Comparison of ENCODE assay signal across 9 mouse cellular contexts in genomic region chr13:74096715-74097363, GRCm38 (mm10). TPM values are rescaled to one million over a fixed set of nuclear protein-coding genes. Genes with fewer than 3 reads are reported as not detected.
DNase-seq lines count a peak whose midpoint lies in the region; ATAC-seq and TF ChIP-seq lines count a peak whose summit lies in the region.
"Had no signal": no experiment of that assay in that cellular context is flagged by ENCODE, and none has a peak within 500 bp of the region (broad histone marks: within the 10 kb centered on the region; RNA-seq: fewer than 3 reads in every experiment).

No protein-coding gene starts in this region.

- no peak overlapping the region for H3K9ac ChIP-seq in ES-E14 (ENCODE audit: insufficient read depth, low read depth, low read length, poor library complexity, severe bottlenecking)
- H3K9ac ChIP-seq in embryonic facial prominence, embryonic 14.5 days (ENCODE audit: low read depth, low read length), result no peak overlapping the region
- H3K9ac ChIP-seq in lung, postnatal 0 days (replicated peaks; ENCODE audit: low read depth), result no peak overlapping the region
- H3K9ac ChIP-seq: liver, embryonic 15.5 days had no signal

- no peaks in the 10 kb centered on the region for H3K9me3 ChIP-seq in ES-E14 (ENCODE audit: control insufficient read depth, insufficient read depth, low read depth, low read length)
- H3K9me3 ChIP-seq in embryonic facial prominence, embryonic 14.5 days (ENCODE audit: control insufficient read depth, low read length), result no peaks in the 10 kb centered on the region
- H3K9me3 ChIP-seq in lung, postnatal 0 days (ENCODE audit: low read length), result no peaks in the 10 kb centered on the region
- H3K9me3 ChIP-seq: liver, embryonic 15.5 days had no signal

- H3K27me3 ChIP-seq in embryonic facial prominence, embryonic 14.5 days (replicated peaks; ENCODE audit: control insufficient read depth, insufficient read depth, low read length), result no peaks in the 10 kb centered on the region
- H3K27me3 ChIP-seq in lung, postnatal 0 days (replicated peaks; ENCODE audit: insufficient read depth, low read length), result no peaks in the 10 kb centered on the region

- TF ChIP-seq EP300 in lung, postnatal 0 days (IDR thresholded peaks at IDR 0.05), result no peak

- in situ Hi-C loops in ES-E14 (cut with MboI; ENCODE audit: low sequenced_read_pairs in 2 of 2, unreplicated experiment in 2 of 2), result no loop called here

- TF ChIP-seq CTCF in lung, postnatal 0 days (IDR thresholded peaks at IDR 0.05), result peak; percentile 78

- WGBS in embryonic facial prominence, embryonic 14.5 days, result 47% methylated on average over 2 of the region's 2 CpGs
- 43% methylated on average over 2 of the region's 2 CpGs for WGBS in lung, postnatal 0 days

- no peaks in the 10 kb centered on the region for H3K36me3 ChIP-seq in ES-E14 (ENCODE audit: control insufficient read depth, insufficient read depth, low read length, poor library complexity, severe bottlenecking)
- no peaks in the 10 kb centered on the region for H3K36me3 ChIP-seq in embryonic facial prominence, embryonic 14.5 days (ENCODE audit: control insufficient read depth, insufficient read depth, low read length)
- no peaks in the 10 kb centered on the region for H3K36me3 ChIP-seq in lung, postnatal 0 days (ENCODE audit: insufficient read depth, low read length)
- H3K36me3 ChIP-seq: liver, embryonic 15.5 days had no signal

- DNase-seq in ES-E14 (ENCODE audit: low read depth, low spot score), result no peak
- peak; percentile 86 for DNase-seq in adrenal gland, postnatal 14 days
- DNase-seq in embryonic facial prominence, embryonic 14.5 days (ENCODE audit: low spot score), result peak; percentile 82
- peak; percentile 36 to 54 for DNase-seq in layer of hippocampus, adult 8-10 months (ENCODE audit: low spot score in 2 of 2)
- DNase-seq in lung, postnatal 0 days (ENCODE audit: low spot score), result peak; percentile 77
- DNase-seq in retina, postnatal 1 day, result peak; percentile 73

- no peaks in the 10 kb centered on the region for H3K4me1 ChIP-seq in ES-E14 (ENCODE audit: control insufficient read depth in 2 of 2, insufficient read depth in 2 of 2, low read length in 2 of 2, poor library complexity in 1 of 2)
- no peaks in the 10 kb centered on the region for H3K4me1 ChIP-seq in embryonic facial prominence, embryonic 14.5 days (ENCODE audit: control insufficient read depth, insufficient read depth, low read length)
- H3K4me1 ChIP-seq in lung, postnatal 0 days (ENCODE audit: insufficient read depth, low read depth, low read length), result no peaks in the 10 kb centered on the region
- H3K4me1 ChIP-seq: liver, embryonic 15.5 days had no signal

- peak; percentile 85 for ATAC-seq in embryonic facial prominence, embryonic 14.5 days (ENCODE audit: low read depth)
- peak; percentile 89 to 91 for ATAC-seq in hematopoietic stem cell, adult 5-6 weeks (replicated peaks in 1 of 2; ENCODE audit: insufficient read depth in 1 of 2, low FRiP score in 2 of 2, low TSS enrichment in 1 of 2, low read depth in 1 of 2, poor library complexity in 2 of 2, severe bottlenecking in 2 of 2)
- ATAC-seq in lung, postnatal 0 days, result peak; percentile 84
- no peak for ATAC-seq in activated CD4-positive, CD25-positive, alpha-beta regulatory T cell, adult 4 months

- H3K4me3 ChIP-seq in ES-E14 (ENCODE audit: insufficient read depth in 1 of 2, low read depth in 1 of 2, low read length in 2 of 2, poor library complexity in 1 of 2, severe bottlenecking in 1 of 2), result no peak overlapping the region
- H3K4me3 ChIP-seq in embryonic facial prominence, embryonic 14.5 days (ENCODE audit: low read depth, low read length), result no peak overlapping the region
- H3K4me3 ChIP-seq in lung, postnatal 0 days (ENCODE audit: low read depth, low read length), result no peak overlapping the region
- H3K4me3 ChIP-seq: liver, embryonic 15.5 days had no signal

- no peak overlapping the region for H3K27ac ChIP-seq in ES-E14 (ENCODE audit: insufficient read depth, low read depth, low read length, poor library complexity, severe bottlenecking)
- no peak overlapping the region for H3K27ac ChIP-seq in embryonic facial prominence, embryonic 14.5 days (replicated peaks; ENCODE audit: low read depth, low read length)
- no peak overlapping the region for H3K27ac ChIP-seq in lung, postnatal 0 days (ENCODE audit: low read length)
- H3K27ac ChIP-seq: liver, embryonic 15.5 days had no signal

- no peak overlapping the region for H3K4me2 ChIP-seq in embryonic facial prominence, embryonic 14.5 days (ENCODE audit: low read depth, low read length)
- H3K4me2 ChIP-seq in lung, postnatal 0 days (replicated peaks; ENCODE audit: low read depth, low read length), result no peak overlapping the region
- H3K4me2 ChIP-seq: liver, embryonic 15.5 days had no signal

TF ChIP-seq in ES-E14, 5 proteins besides CTCF, POLR2A, EP300 and RAD21:
- no peak for TF ChIP-seq CHD2 (IDR thresholded peaks at IDR 0.05; ENCODE audit: low read depth, low read length)
- peak; percentile 43; the same call in 1 of the 2 replicates for TF ChIP-seq ZC3H11A (IDR thresholded peaks at IDR 0.05; ENCODE audit: borderline replicate concordance, low read depth, low read length)
TF ChIP-seq in ES-E14: peak in this region for 1.

RNA-seq across cellular contexts. Expression of gene Slc9a3, which starts 24.4 kb away (rescaled TPM):
- 0.05 TPM in 1 of 2 replicates, not detected in the other for total RNA-seq in ES-E14 (2012; rRNA removed)
- total RNA-seq in adrenal gland, postnatal 14 days (2021), result 0.37 TPM in 1 of 2 replicates, not detected in the other
- not detected in 2 replicates for polyA plus RNA-seq in embryonic facial prominence, embryonic 14.5 days (2014; fragmentation: Nextera tagmentation; extraction: Ambion mirVana)
- total RNA-seq in hematopoietic stem cell, adult 5-6 weeks (2017), result not detected in 2 replicates
- total RNA-seq in layer of hippocampus, adult 8-10 months (2022), result 1 to 10 TPM; 1.4 to 2.4 (median 1.8) TPM
- not detected in 2 replicates for polyA plus RNA-seq in lung, postnatal 0 days (2015; fragmentation: Nextera tagmentation; extraction: Ambion mirVana)
- not detected for polyA plus RNA-seq in activated CD4-positive, CD25-positive, alpha-beta regulatory T cell, adult 4 months (2017; shearing (Covaris generic))
- polyA plus RNA-seq: liver, embryonic 15.5 days had no signal

RNA-seq across cellular contexts. Expression of gene Cep72, which starts 34.7 kb away (rescaled TPM):
- 7.6 and 10.0 TPM in 2 replicates for total RNA-seq in ES-E14 (2012; rRNA removed)
- total RNA-seq in adrenal gland, postnatal 14 days (2021), result 2.9 and 4.0 TPM in 2 replicates
- polyA plus RNA-seq in embryonic facial prominence, embryonic 14.5 days (2014; fragmentation: Nextera tagmentation; extraction: Ambion mirVana), result 10.7 and 12.8 TPM in 2 replicates
- total RNA-seq in hematopoietic stem cell, adult 5-6 weeks (2017), result 8.9 and 11.8 TPM in 2 replicates
- 1 to 10 TPM; 1.0 to 2.4 (median 1.1) TPM for total RNA-seq in layer of hippocampus, adult 8-10 months (2022)
- polyA plus RNA-seq in lung, postnatal 0 days (2015; fragmentation: Nextera tagmentation; extraction: Ambion mirVana), result 3.9 and 4.4 TPM in 2 replicates
- polyA plus RNA-seq in activated CD4-positive, CD25-positive, alpha-beta regulatory T cell, adult 4 months (2017; shearing (Covaris generic)), result 1 to 10 TPM; 5.0 to 9.5 TPM
